Mouse (Mus musculus) kidney, adult 2 months (tissue): ENCODE data around the gene Zmiz1. TPM values are rescaled to one million over a fixed set of nuclear protein-coding genes. Genes with fewer than 3 reads are reported as not detected.

ENCODE experiments used
- DNase-seq: peaks from one replicate; pipeline ENCODE4 v3.0.0; 2021
- H3K27ac ChIP-seq: fragments of 200-500 bp; 2 replicates; pipeline ENCODE4 v1.5.1; 2012; ENCODE audit warnings: low read depth, low read length, control low read depth, inconsistent platforms; ENCODE audit not compliant: insufficient read depth
- H3K27me3 ChIP-seq: fragments of 200-500 bp; replicated peaks from 2 replicates; pipeline ENCODE4 v1.6.1; 2012; ENCODE audit warnings: mild to moderate bottlenecking, moderate library complexity, low read length, inconsistent platforms; ENCODE audit not compliant: control insufficient read depth, insufficient read depth
- H3K36me3 ChIP-seq: fragments of 200-500 bp; 2 replicates; pipeline ENCODE4 v1.6.1; 2012; ENCODE audit warnings: mild to moderate bottlenecking, moderate library complexity, low read length, inconsistent platforms; ENCODE audit not compliant: control insufficient read depth, insufficient read depth
- H3K4me1 ChIP-seq: fragments of 200-500 bp; 2 replicates; pipeline ENCODE4 v1.6.1; 2011; ENCODE audit warnings: low read length; ENCODE audit not compliant: control insufficient read depth, insufficient read depth
- H3K4me3 ChIP-seq: fragments of 200-500 bp; 2 replicates; pipeline ENCODE4 v1.5.1; 2011; ENCODE audit warnings: mild to moderate bottlenecking, low read depth, low read length, control low read depth; ENCODE audit not compliant: insufficient read depth
- CTCF ChIP-seq: fragments of 200-500 bp; conservative IDR thresholded peaks from 2 replicates; pipeline ENCODE4 v1.5.1; 2011; ENCODE audit warnings: low read depth, mild to moderate bottlenecking, control low read depth, low read length, moderate library complexity, mixed read lengths; ENCODE audit not compliant: insufficient read depth, insufficient read length
- POLR2A ChIP-seq: fragments of 200-500 bp; IDR thresholded peaks from one replicate; pipeline ENCODE4 v1.6.1; 2011; ENCODE audit warnings: low read depth, low read length, control low read depth
- WGBS: fragments of 180-500 bp; shearing (Covaris S2); methylation state at CpG from one replicate; pipeline ENCODE4 v1.1.7; 2018; 5-methylcytosine and 5-hydroxymethylcytosine counted together
- polyA plus RNA-seq: library from polyadenylated mRNA; depleted of rRNA; stranded (reverse); fragments of >200 nt; gene quantifications from 2 replicates; pipeline ENCODE4 v1.2.3, GENCODE M21; 2012

Gene Zmiz1
- polyA plus RNA-seq, 1 experiment: 42.6 TPM

DNA sequence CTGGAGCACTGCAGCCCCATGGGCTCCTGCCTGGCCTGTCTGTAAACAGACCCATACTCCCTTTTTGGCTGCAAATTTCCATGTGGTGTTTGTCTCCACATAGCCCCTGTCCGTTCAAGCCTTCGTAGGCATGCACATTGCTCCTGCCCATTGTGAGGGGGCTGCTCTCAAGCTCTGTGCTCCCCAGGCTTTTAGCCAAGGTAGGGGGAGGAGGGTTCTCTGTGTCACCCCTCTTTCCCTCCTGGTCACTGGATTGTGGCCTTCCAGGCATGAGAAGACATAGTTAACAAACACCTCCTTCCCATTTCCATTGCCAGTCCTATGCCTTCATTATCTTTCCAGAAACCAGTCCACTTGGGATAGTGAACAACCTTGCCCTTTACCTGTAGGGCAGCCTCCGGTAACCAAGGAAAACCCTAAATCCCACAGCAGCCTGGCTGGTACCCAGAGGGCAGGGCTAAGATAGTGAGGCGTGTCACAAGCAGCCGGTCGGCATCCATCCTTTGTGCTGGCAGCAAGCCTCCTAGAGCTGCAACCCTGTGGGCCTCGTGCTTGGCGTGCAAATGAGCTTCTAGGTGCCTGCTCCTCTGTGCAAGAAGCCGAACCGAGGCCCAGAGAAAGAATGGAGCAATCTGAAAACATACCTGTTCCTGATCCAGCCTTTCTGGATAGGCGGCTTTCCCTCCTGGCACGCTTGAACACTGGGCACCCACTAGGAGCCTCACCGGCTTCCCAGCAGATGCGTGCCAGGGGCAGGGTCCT, 174.7 kb downstream of the Zmiz1 start:
- 64% methylated on average over 14 of the region's 14 CpGs for WGBS
- Histone ChIP-seq H3K27ac (no peak overlapping the region), H3K4me1 (0 out of 2 replicates have a peak, but pooled peaks cover 3% of the 10 kb centered on the region), H3K36me3 (no peaks in the 10 kb centered on the region), H3K4me3 (no peak overlapping the region), H3K27me3 (no peaks in the 10 kb centered on the region)
- no peak for DNase-seq
- no peak for TF ChIP-seq CTCF
- TF ChIP-seq POLR2A: no peak

DNA sequence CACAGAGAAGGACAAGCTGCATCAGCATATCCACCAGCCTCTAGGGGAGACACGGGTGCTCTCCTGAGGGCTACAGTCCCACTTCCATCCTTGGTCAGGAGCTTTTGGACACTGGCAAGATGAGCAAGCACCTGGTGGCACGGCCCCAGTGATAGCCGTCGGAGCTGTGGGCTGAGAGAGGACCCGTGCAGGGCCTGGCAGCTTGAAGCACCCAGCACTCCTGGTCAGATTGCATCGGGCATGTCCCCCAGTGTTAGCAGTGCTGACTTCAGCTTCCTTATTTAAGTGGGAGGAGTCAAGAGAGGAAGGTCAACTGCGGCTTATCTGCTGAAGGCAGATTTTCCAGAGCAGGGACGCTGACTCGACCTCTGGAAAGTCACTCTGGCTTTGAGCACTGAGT, 175.3 kb downstream of the Zmiz1 start:
- DNase-seq: peak; percentile 34
- Histone ChIP-seq H3K36me3 (no peaks in the 10 kb centered on the region), H3K27me3 (no peaks in the 10 kb centered on the region), H3K4me1 (0 out of 2 replicates have a peak, but pooled peaks cover 3% of the 10 kb centered on the region), H3K27ac (no peak overlapping the region), H3K4me3 (no peak overlapping the region)
- WGBS: 40% methylated on average over 9 of the region's 9 CpGs
- TF ChIP-seq CTCF (no peak), POLR2A (no peak)

DNA sequence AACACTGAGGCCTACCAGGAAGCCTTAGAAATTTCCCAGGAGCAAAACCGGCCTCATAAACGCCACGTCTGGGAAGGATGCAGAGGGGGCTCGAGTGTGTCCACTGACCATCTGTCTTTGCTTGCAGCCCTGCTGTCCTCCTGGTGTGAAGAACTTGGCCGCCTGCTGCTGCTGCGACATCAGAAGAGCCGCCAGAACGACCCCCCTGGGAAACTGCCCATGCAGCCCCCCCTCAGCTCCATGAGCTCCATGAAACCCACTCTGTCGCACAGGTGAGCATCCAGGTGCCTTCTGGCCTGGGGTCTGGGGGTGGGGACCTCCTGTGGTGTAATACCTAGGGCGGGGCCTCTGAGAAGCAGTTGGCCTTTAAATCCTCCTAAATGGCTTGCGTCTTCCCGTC, 176.8 kb downstream of the Zmiz1 start:
- TF ChIP-seq CTCF (no peak), POLR2A (no peak)
- Histone ChIP-seq H3K36me3 (no peaks in the 10 kb centered on the region), H3K27me3 (no peaks in the 10 kb centered on the region), H3K4me1 (no peaks in the 10 kb centered on the region), H3K27ac (no peak overlapping the region), H3K4me3 (no peak overlapping the region)
- DNase-seq: no peak
- WGBS: 81% methylated on average over 12 of the region's 12 CpGs

DNA sequence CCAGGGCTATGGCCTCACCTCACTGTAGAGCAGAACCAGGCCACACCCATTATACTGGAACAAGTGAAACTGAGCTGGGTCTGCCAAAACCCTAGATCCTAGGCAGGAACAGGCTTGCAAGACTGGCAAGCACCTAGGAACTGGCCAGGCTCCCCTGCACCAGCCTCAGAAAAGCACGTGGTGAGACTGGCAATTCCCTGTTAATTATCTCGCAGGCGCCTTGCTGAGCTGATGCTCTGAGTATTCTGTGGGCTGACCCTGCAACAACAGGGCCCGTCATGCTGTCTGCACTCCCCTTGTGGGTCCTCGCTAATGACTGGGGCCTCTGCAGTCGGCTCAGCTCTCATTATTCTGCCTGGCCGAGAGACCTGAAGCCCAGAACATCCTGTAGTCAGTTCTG, 177.3 kb downstream of the Zmiz1 start:
- DNase-seq: no peak
- WGBS: 54% methylated on average over 7 of the region's 7 CpGs
- no peaks in the 10 kb centered on the region for H3K36me3 ChIP-seq
- H3K27me3 ChIP-seq: no peaks in the 10 kb centered on the region
- no peak overlapping the region for H3K4me3 ChIP-seq
- H3K27ac ChIP-seq: no peak overlapping the region
- H3K4me1 ChIP-seq: no peaks in the 10 kb centered on the region
- TF ChIP-seq POLR2A (no peak), CTCF (no peak)

DNA sequence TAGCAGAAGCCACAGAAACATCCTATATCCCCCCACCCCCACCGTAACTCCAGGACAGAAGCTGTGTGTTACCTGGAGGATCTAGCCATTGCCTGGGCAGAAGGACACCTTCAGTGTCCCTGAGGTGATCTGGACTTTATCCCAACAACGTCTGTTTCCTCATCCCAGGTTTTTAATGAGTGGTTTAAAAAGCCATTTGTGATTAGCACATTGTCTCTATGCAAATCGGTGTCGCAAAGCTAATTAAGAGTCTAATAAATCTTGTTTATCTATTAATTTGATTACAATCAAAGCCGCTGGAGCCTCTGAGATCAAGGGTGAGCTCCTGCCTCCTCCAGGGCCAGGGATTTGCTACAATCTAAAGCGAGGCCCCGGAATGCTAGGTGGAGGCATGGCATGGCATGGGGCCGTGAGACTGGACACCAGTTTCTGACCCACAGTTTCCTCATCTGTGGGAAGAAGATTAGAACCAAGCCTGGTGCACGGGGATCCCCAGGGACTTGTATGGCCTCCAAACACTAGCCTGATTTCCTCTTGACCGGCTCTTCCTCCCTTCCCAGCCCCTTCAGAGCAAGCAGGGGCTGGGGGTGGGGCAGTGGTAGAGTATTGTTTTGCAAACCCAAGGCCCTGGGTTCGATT, 180.3 kb downstream of the Zmiz1 start:
- no peak overlapping the region for H3K4me3 ChIP-seq
- DNase-seq: no peak
- H3K27me3 ChIP-seq: no peaks in the 10 kb centered on the region
- 64% methylated on average over 11 of the region's 11 CpGs for WGBS
- no peak for TF ChIP-seq POLR2A
- no peak for TF ChIP-seq CTCF
- H3K4me1 ChIP-seq: no peaks in the 10 kb centered on the region
- no peak overlapping the region for H3K27ac ChIP-seq
- H3K36me3 ChIP-seq: no peaks in the 10 kb centered on the region

DNA sequence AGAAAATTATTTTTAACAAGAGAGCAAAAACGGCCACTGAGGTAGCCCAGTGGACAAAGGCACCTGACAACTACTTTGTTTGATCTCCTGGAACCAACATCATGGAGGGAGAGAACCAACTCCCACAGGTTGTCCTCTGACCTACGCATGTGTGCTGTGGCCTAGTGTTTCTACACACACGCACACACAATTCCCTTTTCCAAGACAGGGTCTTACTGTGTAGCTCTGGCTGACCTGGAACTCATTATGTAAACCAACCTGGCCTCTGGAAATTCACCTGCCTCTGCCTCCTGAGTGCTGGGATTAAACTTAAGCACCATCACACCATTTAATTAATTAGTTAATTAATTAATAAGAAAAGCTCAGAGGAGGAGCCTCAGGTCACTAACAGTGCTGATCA, 181.0 kb downstream of the Zmiz1 start:
- Histone ChIP-seq H3K27me3 (no peaks in the 10 kb centered on the region), H3K4me3 (no peak overlapping the region), H3K36me3 (no peaks in the 10 kb centered on the region), H3K4me1 (no peaks in the 10 kb centered on the region), H3K27ac (no peak overlapping the region)
- DNase-seq: no peak
- TF ChIP-seq POLR2A (no peak), CTCF (no peak)
- 80% methylated on average over 3 of the region's 3 CpGs for WGBS

DNA sequence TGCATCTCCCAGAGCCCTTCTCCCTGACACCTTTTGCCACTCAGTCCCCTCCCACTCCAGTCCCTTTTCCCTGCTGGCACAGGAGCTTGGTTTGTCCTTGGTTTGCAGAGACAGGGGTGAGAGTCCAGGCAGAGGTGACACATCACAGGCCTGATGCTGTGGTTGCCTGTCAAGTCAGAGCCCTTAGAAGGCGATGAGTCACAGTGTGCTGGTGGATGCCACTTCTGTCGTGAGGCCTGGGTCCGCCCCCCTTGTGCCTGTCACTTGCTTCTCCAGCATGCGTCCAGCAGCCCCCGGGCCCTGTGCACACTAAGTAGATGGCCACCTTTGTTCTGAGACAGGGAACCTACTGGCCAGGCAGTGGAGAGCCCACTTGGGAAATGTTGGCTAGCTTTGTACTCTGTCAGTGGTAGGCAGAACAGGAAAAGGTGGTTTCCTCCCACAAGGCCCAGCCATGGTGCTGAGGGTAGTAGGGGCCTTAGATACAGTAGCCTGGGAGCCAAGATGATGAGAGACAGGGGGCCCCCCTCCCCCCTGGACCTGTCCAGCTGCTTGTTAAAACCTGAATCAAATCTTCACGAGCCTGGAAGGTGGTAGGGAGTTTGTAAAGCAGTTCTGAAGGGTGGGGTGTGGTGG, 181.6 kb downstream of the Zmiz1 start:
- TF ChIP-seq POLR2A: no peak
- TF ChIP-seq CTCF: no peak
- Histone ChIP-seq H3K27ac (no peak overlapping the region), H3K4me3 (no peak overlapping the region), H3K36me3 (no peaks in the 10 kb centered on the region), H3K4me1 (no peaks in the 10 kb centered on the region), H3K27me3 (no peaks in the 10 kb centered on the region)
- 56% methylated on average over 6 of the region's 6 CpGs for WGBS
- DNase-seq: no peak
